Mouse (Mus musculus) CD4-positive, CD25-positive, alpha-beta regulatory T cell, adult 4 months (primary cell): Measurements from ENCODE around the gene Lrmda. TPM values are rescaled to one million over a fixed set of nuclear protein-coding genes. Genes with fewer than 3 reads are reported as not detected.

Source experiments
- ATAC-seq: one replicate; pipeline ENCODE4 v1.8.0; 2017
- polyA plus RNA-seq, 2 experiments: library from polyadenylated mRNA; unstranded; fragments of 100-300 nt; shearing (Covaris generic); gene quantifications; one replicate each; pipeline ENCODE4 v1.2.1; 2017

The Lrmda gene
- polyA plus RNA-seq, 2 experiments from 2014 or later: not detected

DNA sequence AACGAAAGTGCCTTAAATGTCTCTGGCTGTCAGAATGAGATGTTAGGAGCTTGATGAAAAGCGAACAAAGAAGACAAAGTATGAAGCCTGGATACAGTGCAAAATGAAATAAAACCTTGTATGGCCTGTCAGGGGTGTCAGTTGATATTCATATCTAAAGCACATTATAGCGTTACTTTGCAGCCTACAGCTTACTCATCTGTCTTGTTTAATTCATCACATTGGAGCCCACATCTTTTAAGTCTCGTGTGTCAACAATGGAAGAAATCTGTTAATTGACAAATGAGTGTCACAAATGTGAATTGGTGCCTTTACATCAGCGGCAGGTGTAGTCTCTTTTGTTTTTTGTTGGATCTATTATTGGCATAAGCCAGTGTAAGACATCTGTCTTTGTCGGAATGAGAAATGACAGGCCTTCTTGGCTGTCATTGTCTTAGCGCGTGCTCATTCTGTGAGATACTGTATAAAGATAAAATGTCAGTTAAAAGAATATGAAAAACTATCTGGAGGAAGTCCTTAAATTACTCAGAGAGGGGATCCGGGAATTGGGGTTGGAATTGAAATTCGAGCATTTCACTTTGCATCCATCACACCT, 26.8 kb downstream of the Lrmda start:
- no peak for ATAC-seq

DNA sequence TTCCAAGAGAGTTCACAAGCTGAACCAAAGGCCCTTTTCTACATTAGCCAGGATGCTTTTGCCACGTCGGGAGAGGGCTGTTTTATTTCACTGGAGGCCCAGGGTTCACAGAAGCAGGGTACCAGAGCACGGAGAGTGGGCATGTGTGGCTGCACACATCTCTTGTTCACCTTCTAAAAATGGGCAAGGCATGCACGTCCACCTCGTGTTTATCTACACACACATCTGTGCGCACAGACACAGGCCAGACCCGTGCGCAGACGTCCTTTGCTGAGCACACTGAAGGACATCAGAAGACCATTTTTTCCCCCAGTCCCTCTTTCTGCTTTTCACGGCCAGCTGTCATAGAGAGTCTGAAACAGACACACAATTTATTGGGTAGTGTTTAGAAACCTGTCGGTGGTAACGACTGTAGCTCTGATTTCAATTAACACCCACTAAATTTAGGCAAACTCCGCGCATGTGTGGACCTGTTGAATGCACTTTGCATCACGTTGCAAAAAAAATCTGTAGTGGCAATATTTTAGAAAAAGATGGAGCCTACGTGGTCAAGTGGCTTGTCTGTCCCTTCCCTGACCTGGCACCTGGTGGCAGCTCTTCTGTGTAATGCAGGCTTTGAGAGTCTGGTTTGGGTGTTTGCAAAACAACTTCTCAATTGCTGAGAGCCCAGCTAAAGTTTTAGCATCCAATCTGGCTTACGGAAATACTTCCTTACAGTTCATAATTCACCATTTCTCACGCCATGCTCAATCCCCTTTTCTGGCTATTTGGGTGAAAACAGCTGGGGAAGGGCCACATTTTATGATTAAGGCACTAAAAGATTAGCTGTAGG, 28.8 kb downstream of the Lrmda start:
- ATAC-seq: no peak

GRCm38 (mm10) chr14:22048900-22049199, 29.3 kb downstream of the Lrmda start:
- ATAC-seq: no peak

DNA sequence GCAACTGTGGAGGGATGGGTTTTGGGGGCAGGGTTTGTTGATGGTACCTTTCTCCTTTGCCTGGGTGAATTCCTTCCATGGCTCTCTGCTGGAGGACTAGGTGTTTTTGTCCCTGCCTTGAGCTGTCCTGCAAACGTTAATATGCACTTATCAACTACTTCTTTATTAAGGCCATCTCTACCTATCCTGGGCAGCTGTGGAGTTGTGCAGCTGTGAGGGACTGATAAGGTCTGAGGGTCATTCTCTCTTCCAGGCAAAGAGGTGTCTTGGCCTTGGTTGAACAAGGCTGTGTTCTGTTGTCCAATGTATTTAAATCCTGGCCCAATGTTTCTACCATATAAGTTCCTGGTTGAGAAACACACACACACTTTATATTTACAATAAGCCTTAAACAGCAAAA, 29.8 kb downstream of the Lrmda start:
- ATAC-seq: no peak

DNA sequence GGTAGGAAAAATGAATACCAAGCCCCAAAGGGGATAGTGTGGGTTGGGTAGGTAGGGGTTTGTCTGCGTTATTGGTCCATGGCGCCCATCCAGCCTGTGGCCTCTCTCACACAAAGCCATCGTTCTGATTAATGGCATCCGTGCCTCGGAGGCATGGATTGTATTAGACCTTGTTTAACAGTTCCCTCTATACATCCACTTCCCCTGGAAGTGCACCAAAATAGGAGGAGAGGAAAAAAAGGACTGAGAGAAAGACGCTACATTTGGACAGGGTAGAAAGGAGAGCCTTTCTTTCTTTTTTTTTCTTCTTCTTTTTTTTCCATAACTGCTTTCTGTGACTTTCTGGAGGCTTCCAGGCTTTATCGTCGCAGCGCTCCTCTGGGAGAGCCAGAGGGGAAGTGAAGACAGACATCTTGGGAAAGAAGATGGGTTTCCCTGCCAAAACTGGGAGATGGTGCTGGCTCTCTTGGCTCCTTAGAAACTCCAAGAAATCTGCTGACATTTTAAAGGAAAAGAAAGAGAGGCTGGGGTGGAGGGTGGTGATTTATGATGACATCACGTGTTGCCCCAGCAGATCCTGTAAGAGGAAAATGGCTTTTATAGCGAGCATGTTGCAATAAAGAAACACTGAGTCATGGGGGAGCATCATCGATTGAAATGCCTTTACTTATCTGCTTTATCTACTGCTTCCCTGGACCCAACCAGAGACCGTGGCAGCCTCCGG, 32.6 kb downstream of the Lrmda start:
- ATAC-seq: no peak

GRCm38 (mm10) chr14:22055630-22056029, 36.1 kb downstream of the Lrmda start:
- no peak for ATAC-seq

GRCm38 (mm10) chr14:22056246-22056645, 36.7 kb downstream of the Lrmda start:
- no peak for ATAC-seq

- no peak for ATAC-seq
These were observed 39.2 kb downstream of the Lrmda start for GRCm38 (mm10) chr14:22058729-22059128.

DNA sequence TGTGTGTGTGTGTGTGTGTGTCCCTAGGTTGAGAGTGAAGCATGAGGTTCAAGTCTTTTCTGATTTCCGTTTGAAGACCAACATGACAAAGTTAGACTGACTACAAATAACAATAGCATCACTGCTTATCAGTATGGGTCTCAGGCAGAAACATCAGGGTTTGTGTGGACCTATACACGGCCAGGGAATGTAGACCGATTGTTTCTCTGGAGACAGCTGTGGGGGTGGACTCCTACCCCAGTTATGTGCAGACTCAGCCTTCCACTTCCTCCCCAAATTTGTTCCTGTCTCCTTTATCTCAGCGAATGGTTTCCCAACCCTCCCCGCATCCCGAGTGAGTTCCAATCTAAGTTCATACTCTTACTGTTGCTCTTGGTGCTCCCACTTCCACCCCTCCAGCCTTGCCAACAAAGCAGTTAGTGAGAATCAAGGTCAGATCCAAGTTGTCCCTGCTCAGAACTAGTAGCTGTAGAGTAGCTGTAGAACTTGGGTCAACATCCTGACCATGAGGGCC, 39.9 kb downstream of the Lrmda start:
- ATAC-seq: no peak

GRCm38 (mm10) chr14:22060787-22061186, 41.3 kb downstream of the Lrmda start:
- no peak for ATAC-seq

DNA sequence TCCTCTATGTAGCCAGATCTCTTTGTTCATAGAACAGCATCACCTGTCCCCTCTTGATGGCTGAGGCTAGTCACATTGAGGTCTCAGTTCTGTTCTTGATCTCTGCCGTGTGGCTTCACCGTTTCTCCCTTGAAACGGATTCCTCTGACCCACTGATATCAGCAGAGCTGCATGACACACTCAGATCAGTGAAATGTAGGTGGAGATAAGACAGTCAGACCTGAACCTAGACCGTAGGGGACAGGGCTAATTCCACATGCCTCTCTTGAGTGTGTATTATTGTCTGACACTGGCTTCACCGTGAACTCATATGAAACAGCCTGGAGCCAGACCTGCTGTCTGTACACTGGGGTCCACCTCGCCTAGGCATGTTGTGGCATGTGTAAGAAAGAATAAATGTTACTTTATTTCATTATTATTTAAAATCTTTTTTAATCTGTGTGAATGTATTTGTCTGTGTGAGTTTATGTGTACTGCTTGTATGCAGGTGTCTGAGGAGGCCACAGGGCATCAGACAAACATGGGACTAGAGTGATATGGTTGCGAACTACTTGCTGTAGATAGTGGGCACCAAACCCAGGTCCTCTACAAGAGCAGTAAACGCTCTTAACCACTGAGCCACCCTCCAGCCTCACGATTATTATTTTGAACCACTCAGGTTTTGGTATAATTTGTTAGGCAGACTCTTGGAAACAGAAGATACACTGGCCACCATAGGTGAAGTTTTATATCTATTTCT, 42.8 kb downstream of the Lrmda start:
- ATAC-seq: no peak

- ATAC-seq: no peak
These were observed 49.7 kb downstream of the Lrmda start for GRCm38 (mm10) chr14:22069169-22069568.

DNA sequence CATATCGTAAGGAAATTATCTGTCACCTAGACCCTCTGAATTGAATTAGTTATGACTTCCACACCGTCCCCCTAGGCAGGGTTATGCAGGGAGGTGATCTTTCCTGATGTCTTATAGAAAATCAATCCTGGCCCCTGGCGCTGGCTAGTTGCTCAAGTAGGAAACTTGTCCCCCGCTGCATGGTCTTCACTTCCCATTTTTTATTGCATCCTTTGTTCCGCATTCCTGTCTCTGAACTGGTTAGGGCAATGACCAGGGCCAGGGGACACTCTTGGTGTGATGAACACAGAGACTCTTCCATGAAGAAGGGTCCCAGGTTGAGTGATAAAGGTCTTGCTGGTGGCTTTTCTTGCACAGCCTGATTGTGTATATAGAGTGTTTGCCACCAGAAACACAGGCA, 53.9 kb downstream of the Lrmda start:
- no peak for ATAC-seq

DNA sequence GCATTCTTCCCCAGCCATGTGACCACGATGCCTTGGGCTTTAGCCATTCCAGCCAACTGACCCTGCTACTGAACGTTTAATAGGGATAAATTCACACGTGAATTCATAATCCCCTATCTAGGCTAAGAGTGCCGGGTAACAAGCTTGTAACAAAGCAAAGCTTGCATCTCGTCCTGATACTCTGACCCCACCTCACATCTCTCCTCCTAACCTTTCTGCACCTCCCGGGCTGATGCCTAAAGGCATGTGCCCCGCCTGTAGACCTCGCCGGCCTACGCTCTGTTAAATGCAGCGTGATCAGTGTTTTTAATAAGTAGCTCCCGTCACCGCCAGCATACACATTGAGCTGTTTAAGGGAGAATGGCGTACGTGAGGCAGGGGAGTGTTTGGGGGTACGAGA, 54.7 kb downstream of the Lrmda start:
- ATAC-seq: no peak

GRCm38 (mm10) chr14:22083931-22084330, 64.4 kb downstream of the Lrmda start:
- no peak for ATAC-seq

GRCm38 (mm10) chr14:22085411-22085810, 65.9 kb downstream of the Lrmda start:
- no peak for ATAC-seq

- ATAC-seq: no peak
These were observed 69.1 kb downstream of the Lrmda start for GRCm38 (mm10) chr14:22088604-22089003.

DNA sequence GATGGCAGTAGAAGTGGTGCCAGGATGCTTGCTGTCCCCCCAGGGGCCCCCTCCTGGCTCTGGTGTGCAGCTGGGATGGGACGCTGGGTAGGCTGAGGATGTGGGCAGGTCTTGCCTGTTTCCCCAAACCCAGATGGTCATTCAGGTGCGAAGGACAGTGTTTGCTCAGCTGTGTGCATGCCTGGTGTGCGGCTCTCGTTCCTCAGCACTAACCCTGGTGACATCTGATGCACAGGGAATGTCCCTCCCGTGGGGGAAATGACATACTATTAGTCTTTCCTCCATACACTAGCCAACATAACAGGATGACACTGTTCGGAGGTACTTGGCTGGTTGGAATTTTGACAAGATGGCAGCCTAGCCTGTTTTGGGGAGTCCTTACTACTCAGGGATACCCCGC, 69.8 kb downstream of the Lrmda start:
- no peak for ATAC-seq

- ATAC-seq: no peak
These were observed 70.5 kb downstream of the Lrmda start for GRCm38 (mm10) chr14:22089866-22090470.

DNA sequence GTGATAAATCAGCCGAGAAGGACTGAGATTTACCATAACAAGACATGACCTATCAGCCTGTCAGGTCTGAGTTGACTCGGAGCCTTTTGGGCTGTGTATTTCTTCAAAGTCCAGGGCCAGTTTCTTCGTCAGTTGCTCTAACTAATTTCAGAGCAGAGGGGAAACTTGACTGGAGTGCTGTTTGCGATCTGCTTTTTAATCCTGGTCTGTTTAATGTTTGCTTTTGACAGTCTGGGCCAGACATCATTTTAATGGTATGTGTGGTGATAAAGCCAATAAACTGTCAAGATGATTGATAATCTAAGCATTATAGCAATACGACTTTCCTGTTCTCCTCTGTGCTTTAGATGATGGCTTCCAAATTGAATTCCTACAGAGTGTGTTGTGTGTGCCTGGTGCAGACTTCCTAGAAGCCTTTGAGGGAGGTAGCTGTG, 71.3 kb downstream of the Lrmda start:
- no peak for ATAC-seq

DNA sequence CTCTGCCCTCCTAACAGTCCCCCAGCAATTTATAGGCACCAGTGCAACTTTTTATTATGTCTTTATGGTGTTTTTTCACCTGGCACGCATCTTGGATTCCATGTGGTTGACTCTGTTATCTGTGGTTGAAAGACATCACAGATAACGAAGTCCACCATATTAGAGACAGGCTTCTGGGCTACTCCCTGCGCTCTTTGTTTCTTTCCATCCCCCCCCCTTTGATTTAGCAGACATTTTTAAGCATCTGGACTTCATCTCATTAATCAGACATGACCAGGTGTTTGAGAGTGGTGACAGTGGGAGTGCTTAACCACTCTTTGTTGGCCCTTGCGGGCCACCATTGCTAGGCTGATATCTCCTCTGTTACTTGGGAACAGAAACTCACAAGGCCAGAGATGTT, 71.8 kb downstream of the Lrmda start:
- no peak for ATAC-seq

GRCm38 (mm10) chr14:22093124-22093523, 73.6 kb downstream of the Lrmda start:
- no peak for ATAC-seq
